Mouse (Mus musculus): ENCODE measurements around the gene Lhfp. TPM values are rescaled to one million over a fixed set of nuclear protein-coding genes. Genes with fewer than 3 reads are reported as not detected.

Gene Lhfp
- polyA plus RNA-seq, 1 experiment: 1.0 TPM

DNA sequence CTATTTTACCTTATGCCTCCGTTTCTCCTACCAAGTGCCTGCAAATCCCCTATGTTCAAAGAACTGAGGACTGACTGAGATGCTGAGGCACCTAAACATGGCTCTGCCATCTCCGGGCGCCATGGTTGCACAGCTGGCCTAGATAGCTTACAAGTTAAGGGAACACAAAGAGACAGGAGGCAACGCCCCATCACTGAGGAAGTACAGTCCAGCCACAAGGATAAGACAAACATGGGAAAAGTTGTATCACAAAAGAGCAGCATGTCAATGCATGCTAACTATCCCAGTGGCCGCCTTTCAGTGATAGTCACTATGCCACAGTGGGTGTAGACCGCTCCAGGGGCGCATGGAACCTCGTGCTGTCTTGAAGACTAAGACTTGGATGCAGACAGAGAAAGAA is 33.9 kb upstream of the Lhfp start:
- Histone ChIP-seq H3K27ac (ENCODE audit: insufficient read depth, low read depth, low read length) (no peak overlapping the region), H3K4me3 (ENCODE audit: insufficient read depth, low read length) (no peak overlapping the region), H3K4me1 (ENCODE audit: control insufficient read depth, insufficient read depth, low read length) (no peaks in the 10 kb centered on the region)
- TF ChIP-seq CTCF (IDR thresholded peaks at IDR 0.05; ENCODE audit: low read depth, low read length) (no peak), POLR2A (IDR thresholded peaks at IDR 0.05; ENCODE audit: borderline replicate concordance, low read depth, low read length) (no peak)

DNA sequence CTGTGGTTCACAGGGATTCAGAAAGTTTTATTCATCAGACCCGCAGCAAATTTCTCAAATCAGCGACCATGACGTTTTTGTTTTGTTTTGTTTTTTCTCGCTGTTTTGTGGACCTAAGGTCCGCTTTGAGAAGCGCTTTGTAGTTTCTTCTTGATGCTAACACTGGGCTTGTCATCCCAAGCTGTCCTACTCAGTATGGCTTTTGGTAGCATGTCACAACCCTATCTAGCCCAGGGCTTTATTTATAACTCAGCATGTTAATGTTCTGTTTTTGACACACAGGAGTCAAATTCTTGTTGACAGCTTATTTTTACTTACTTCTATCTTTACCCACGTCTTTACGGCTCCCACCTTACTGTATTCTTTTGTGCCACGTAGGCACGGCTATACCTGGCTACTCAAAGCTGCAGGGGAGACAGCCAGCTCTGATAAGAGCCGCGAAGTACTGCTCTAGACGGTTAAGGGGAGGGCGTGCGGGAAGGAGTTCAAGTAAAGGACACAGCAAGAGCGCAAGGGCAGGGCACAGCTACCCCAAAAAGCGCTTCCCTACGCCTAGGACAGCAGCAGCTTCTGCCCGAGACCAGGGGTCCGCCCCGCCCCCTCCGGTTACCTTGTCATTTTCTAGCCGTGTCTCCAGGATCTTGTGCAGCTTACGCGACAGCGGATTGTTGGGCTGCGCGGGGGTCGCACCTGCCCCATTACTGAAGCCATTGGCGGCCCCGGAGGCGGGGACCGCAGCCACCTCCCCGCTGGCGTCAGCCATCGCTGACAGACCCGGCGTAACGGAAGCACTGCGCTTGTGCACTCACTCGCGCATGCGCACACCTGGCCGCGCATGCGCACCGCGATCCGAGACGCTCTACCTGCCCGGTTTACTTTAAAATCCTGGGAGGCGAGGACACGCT is 24.6 kb upstream of the Lhfp start, which contains the start of gene Cog6:
Cog6 (minus strand) TSS at position 802 of the 905 bp plus-strand sequence.
- no peak within 1 kb of the TSS for H3K27ac ChIP-seq (ENCODE audit: insufficient read depth, low read depth, low read length)
- H3K4me3 ChIP-seq (ENCODE audit: insufficient read depth, low read length): peak within 1 kb of the TSS; percentile 88
- TF ChIP-seq POLR2A (IDR thresholded peaks at IDR 0.05; ENCODE audit: borderline replicate concordance, low read depth, low read length): peak; percentile 88; the same call in 1 of the 2 replicates
- no peak for TF ChIP-seq CTCF (IDR thresholded peaks at IDR 0.05; ENCODE audit: low read depth, low read length)
- H3K4me1 ChIP-seq (ENCODE audit: control insufficient read depth, insufficient read depth, low read length): no peaks in the 10 kb centered on the region; the same call in 1 of the 2 replicates

DNA sequence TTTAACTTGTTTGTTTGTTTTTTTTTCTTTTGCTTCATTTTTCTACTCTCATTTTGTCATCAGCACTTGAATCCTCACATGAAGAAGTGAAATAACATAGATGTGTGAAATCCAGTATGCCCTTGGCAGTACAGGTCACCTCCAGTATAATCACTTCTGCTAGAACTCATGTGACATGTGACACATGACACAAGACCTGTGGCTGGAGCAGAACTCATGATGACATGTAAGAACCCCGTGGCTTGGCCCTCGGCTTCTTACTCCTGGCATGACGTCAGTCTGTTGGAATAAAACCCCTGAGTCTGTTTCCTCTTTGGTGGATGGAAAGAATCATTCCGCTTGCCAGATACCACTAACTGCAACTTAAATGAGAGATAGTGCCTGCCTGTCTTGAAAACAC is 14.0 kb upstream of the Lhfp start:
- Histone ChIP-seq H3K4me3 (ENCODE audit: insufficient read depth, low read length) (no peak overlapping the region), H3K27ac (ENCODE audit: insufficient read depth, low read depth, low read length) (no peak overlapping the region), H3K4me1 (ENCODE audit: control insufficient read depth, insufficient read depth, low read length) (peaks cover 8% of the 10 kb centered on the region)
- TF ChIP-seq POLR2A (IDR thresholded peaks at IDR 0.05; ENCODE audit: borderline replicate concordance, low read depth, low read length) (no peak), CTCF (IDR thresholded peaks at IDR 0.05; ENCODE audit: low read depth, low read length) (no peak)

DNA sequence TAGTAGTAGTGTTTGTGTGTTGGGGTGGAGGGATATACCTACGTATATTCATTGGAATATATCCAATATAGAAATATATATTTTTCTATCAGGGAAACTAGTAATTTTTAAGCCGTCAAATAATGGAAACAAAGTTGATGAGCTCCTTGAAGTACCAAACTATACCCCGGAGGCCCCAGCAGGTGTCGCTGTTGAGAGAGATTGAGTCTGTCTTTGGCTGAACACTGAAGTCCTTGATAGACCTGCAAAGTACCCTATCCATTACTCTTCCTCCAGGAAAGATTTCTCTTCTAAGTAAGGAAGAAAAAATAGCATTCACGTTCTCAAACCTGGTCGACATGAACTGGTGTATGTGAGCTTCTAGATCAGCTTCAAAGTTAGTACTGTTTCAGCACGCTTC is 12.3 kb upstream of the Lhfp start:
- H3K27ac ChIP-seq (ENCODE audit: insufficient read depth, low read depth, low read length): no peak overlapping the region
- H3K4me3 ChIP-seq (ENCODE audit: insufficient read depth, low read length): no peak overlapping the region
- TF ChIP-seq CTCF (IDR thresholded peaks at IDR 0.05; ENCODE audit: low read depth, low read length): no peak
- no peak for TF ChIP-seq POLR2A (IDR thresholded peaks at IDR 0.05; ENCODE audit: borderline replicate concordance, low read depth, low read length)
- H3K4me1 ChIP-seq (ENCODE audit: control insufficient read depth, insufficient read depth, low read length): peaks cover 8% of the 10 kb centered on the region

DNA sequence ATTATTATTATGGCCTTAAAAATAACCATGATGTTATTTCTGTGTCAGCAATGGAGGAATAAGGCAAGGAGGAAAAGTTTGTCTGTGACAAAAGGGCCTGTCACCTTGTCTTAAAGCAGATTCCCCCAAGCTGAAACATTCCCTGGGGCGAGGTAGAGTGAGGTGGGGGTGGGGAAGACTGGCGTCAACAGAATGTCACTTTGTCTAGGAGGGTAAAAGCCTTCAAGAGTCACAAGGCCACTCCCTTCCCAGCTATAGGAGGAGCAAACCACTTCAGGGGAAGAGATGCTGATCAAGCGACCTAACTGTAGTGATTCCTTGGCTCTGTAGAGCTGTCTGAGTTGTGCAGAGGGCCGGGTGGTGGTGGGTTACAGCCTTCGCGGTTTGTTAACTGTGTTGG is 9.7 kb upstream of the Lhfp start:
- Histone ChIP-seq H3K27ac (ENCODE audit: insufficient read depth, low read depth, low read length) (no peak overlapping the region), H3K4me1 (ENCODE audit: control insufficient read depth, insufficient read depth, low read length) (peaks cover 8% of the 10 kb centered on the region), H3K4me3 (ENCODE audit: insufficient read depth, low read length) (no peak overlapping the region)
- TF ChIP-seq POLR2A (IDR thresholded peaks at IDR 0.05; ENCODE audit: borderline replicate concordance, low read depth, low read length): no peak
- no peak for TF ChIP-seq CTCF (IDR thresholded peaks at IDR 0.05; ENCODE audit: low read depth, low read length)

DNA sequence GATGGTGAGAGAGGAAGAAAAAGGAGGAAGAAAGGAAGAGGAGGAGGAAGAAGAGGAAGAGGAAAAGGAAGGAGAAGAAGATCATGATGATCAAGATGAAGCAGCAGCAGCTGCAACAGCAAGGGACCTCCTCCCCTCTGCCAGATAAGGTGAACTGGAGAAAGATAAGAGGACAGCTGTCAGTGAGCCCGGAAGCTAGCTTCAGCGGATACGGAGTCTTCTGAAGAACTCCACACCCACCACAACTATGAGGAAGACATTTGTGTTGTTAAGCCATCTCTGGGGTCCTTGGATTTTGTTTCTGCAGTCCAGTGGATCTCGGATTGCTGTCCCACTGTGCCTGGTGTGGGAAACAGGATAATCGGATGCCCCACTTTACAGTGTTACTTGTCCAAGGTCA is 8.9 kb upstream of the Lhfp start:
- no peak for TF ChIP-seq POLR2A (IDR thresholded peaks at IDR 0.05; ENCODE audit: borderline replicate concordance, low read depth, low read length)
- no peak for TF ChIP-seq CTCF (IDR thresholded peaks at IDR 0.05; ENCODE audit: low read depth, low read length)
- Histone ChIP-seq H3K27ac (ENCODE audit: insufficient read depth, low read depth, low read length) (no peak overlapping the region), H3K4me1 (ENCODE audit: control insufficient read depth, insufficient read depth, low read length) (peaks cover 6% of the 10 kb centered on the region), H3K4me3 (ENCODE audit: insufficient read depth, low read length) (no peak overlapping the region)

DNA sequence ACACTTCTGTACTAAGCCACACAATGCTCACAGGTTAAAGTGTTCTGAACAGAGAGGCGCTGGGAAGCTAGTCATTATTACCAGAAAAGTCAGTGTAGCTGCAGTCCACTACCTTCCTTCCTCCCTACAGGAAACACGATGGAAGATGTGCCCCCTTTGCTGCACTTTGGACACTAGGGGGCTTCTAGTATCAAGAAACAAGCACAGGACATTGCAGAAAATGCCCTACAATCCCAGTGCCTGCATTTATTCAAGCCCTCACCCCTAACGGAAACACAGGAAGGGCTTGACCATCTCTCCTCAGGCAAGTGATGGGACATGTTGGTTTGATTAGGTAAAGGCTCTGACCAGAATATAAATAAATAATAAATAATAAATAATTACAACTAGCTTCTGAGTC is 7.9 kb upstream of the Lhfp start:
- Histone ChIP-seq H3K4me1 (ENCODE audit: control insufficient read depth, insufficient read depth, low read length) (peaks cover 5% of the 10 kb centered on the region), H3K4me3 (ENCODE audit: insufficient read depth, low read length) (no peak overlapping the region)

DNA sequence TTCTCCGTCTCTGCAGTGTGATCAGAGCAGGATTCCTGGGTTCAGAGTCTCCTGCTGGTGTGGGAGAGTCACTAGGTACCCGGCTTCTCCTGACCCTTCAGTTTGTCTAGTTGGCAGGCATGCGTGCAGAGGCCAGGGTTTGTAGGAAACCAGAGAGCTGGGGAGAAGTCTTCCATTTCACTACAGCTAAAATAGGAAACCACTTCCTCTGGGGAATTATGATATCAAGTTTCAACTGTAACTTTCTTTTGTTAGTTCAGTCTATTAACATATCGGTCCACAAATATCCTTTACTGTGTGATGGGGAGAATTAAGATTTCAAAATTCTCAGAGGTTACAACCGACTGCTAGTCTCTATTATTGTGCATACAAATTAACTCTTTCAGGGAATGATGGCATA is 5.3 kb upstream of the Lhfp start:
- no peak for TF ChIP-seq POLR2A (IDR thresholded peaks at IDR 0.05; ENCODE audit: borderline replicate concordance, low read depth, low read length)
- TF ChIP-seq CTCF (IDR thresholded peaks at IDR 0.05; ENCODE audit: low read depth, low read length): no peak
- no peaks in the 10 kb centered on the region for H3K4me1 ChIP-seq (ENCODE audit: control insufficient read depth, insufficient read depth, low read length)
- no peak overlapping the region for H3K27ac ChIP-seq (ENCODE audit: insufficient read depth, low read depth, low read length)
- no peak overlapping the region for H3K4me3 ChIP-seq (ENCODE audit: insufficient read depth, low read length)

More for the DNA sequence above, 7.9 kb upstream of the Lhfp start:
- H3K27ac ChIP-seq (ENCODE audit: insufficient read depth, low read depth, low read length): no peak overlapping the region
- no peak for TF ChIP-seq CTCF (IDR thresholded peaks at IDR 0.05; ENCODE audit: low read depth, low read length)
- TF ChIP-seq POLR2A (IDR thresholded peaks at IDR 0.05; ENCODE audit: borderline replicate concordance, low read depth, low read length): no peak

DNA sequence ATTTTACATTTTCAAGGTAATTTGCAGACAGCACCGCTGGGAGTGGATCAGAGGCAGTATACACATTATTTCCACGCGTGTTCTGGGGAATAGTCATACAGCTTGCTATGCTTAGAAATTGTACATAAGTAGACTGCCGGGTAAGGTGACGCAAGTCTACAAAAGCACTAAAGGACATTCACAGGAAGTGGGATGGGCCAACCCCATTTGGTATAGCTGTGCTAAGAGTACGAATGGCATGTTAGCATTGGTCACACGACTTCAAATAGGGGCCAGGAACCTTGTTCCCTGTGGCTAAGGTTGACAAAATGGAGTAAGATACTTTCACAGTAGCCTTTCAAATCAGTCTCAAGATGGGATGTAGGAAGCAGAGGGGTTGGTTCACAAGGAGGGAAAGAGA is 4.4 kb upstream of the Lhfp start:
- no peak overlapping the region for H3K27ac ChIP-seq (ENCODE audit: insufficient read depth, low read depth, low read length)
- TF ChIP-seq POLR2A (IDR thresholded peaks at IDR 0.05; ENCODE audit: borderline replicate concordance, low read depth, low read length) (no peak), CTCF (IDR thresholded peaks at IDR 0.05; ENCODE audit: low read depth, low read length) (no peak)
- no peaks in the 10 kb centered on the region for H3K4me1 ChIP-seq (ENCODE audit: control insufficient read depth, insufficient read depth, low read length)
- no peak overlapping the region for H3K4me3 ChIP-seq (ENCODE audit: insufficient read depth, low read length)

DNA sequence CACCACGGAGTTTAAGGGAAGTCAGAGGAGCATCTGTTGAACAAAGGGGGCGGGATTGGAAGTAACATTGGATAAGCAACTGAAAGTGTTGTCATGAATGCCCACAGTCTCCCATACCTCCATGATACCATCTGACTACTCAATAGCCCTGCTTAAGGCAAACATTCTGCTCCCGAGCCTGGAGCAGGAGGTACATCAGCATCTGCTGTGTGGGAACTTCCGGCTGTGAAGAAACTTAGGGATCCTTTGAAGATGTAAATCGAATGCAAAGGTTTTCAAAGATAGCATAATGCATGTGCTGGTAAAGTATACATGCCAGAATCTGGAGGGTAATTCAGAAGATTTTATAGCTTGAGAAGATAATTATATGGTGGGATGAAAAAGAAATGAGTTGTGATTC is 2.4 kb upstream of the Lhfp start:
- no peak overlapping the region for H3K4me3 ChIP-seq (ENCODE audit: insufficient read depth, low read length)
- TF ChIP-seq POLR2A (IDR thresholded peaks at IDR 0.05; ENCODE audit: borderline replicate concordance, low read depth, low read length): no peak
- TF ChIP-seq CTCF (IDR thresholded peaks at IDR 0.05; ENCODE audit: low read depth, low read length): no peak
- no peak overlapping the region for H3K27ac ChIP-seq (ENCODE audit: insufficient read depth, low read depth, low read length)
- H3K4me1 ChIP-seq (ENCODE audit: control insufficient read depth, insufficient read depth, low read length): no peaks in the 10 kb centered on the region
